Mouse (Mus musculus) ES-E14 (cell line): ENCODE measurements around the gene Bmpr2.

Source experiments
- HCFC1 ChIP-seq: IDR thresholded peaks from 2 replicates; pipeline ENCODE4 v1.6.1; 2012; ENCODE audit warnings: low read length, inconsistent platforms, borderline replicate concordance; ENCODE audit not compliant: insufficient read depth
- MAFK ChIP-seq: IDR thresholded peaks from 2 replicates; pipeline ENCODE4 v1.6.1; 2014; ENCODE audit warnings: mild to moderate bottlenecking, low read depth, low read length, inconsistent platforms; ENCODE audit not compliant: insufficient read depth
- ZC3H11A ChIP-seq: IDR thresholded peaks from 2 replicates; pipeline ENCODE4 v1.6.1; 2012; ENCODE audit warnings: low read depth, mild to moderate bottlenecking, inconsistent platforms, low read length, borderline replicate concordance
- ZNF384 ChIP-seq: IDR thresholded peaks from 2 replicates; pipeline ENCODE4 v1.6.1; 2012; ENCODE audit warnings: low read depth, low read length, inconsistent platforms

DNA sequence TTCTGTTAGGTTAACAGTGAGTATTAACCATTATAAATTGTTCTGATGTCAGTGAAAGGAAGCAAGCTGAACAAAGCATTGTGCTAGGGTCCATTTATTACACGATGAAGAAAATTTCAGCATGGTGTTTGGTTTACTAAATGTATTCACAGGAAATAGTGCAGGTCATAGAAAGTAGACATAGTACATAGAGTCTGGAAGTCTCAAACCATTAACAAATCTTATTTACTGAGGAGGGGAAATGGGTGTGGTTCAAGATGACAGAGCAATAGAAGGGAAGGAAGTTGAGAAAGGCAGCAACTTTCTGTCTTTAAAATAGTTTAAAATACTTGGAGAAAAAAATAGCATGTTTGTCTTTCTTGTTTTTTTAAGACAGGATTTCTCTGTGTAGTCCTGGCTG lies 160.0 kb downstream of the Bmpr2 start:
- TF ChIP-seq HCFC1 (no peak), MAFK (no peak), ZNF384 (no peak), ZC3H11A (no peak)
